Mouse (Mus musculus): Measurements from ENCODE around the gene Lbhd2. TPM values are rescaled to one million over a fixed set of nuclear protein-coding genes. Genes with fewer than 3 reads are reported as not detected.

The Lbhd2 gene
- polyA plus RNA-seq, 1 experiment = not detected

DNA sequence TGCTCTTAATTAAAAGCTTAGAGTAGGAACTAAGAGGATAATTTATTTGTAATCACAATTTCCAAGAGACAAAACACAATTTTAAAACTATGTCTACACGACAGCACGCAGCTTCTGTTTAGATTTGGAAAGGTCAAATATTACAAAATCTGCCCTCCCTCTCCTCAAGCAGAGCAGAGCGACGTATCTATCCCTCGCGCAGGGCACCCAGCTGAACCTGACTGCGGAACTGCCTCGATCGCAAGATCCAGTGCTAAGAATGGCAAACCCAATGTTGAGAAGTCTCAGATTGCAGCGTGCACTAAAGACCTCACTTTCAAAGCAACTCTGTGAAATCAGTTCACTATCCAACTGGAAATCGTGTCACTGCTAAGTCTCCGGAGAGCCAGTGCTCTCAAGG is 31.1 kb upstream of the Lbhd2 start:
- peaks cover 54% of the 10 kb centered on the region for H3K27me3 ChIP-seq (ENCODE audit: control insufficient read depth)
- H3K9me3 ChIP-seq (ENCODE audit: control insufficient read depth, low read length) = no peaks in the 10 kb centered on the region
- no peaks in the 10 kb centered on the region for H3K36me3 ChIP-seq (ENCODE audit: control insufficient read depth)
- peaks cover 21% of the 10 kb centered on the region for H3K4me1 ChIP-seq (ENCODE audit: control insufficient read depth)
- no peak for TF ChIP-seq GATA1 (IDR thresholded peaks at IDR 0.05; ENCODE audit: low read length)
- TF ChIP-seq TAL1 (IDR thresholded peaks at IDR 0.05; ENCODE audit: low read length) = no peak
- H3K4me3 ChIP-seq (replicated peaks) = peak overlapping the region; percentile 12

DNA sequence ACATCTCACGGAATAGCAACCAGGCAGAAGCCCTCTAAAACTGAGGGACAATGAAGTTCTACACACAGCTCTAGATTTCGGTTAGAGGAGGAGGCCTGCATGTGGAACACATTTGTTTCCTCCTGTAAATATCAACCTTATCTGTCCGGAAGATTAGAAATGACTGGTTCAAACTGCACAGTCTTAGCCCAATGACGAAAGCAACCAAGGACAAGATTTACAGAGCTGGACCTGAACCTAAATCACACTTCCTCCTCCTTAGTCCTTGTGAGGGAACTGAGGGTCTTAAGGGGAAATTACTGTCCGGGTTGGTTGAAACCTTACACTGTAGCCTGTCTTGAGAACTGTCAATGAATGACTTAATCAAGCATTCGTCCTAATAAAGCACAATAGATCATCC is 30.6 kb upstream of the Lbhd2 start:
- Histone ChIP-seq H3K36me3 (ENCODE audit: control insufficient read depth) (no peaks in the 10 kb centered on the region), H3K9me3 (ENCODE audit: control insufficient read depth, low read length) (no peaks in the 10 kb centered on the region), H3K4me1 (ENCODE audit: control insufficient read depth) (peaks cover 18% of the 10 kb centered on the region), H3K27me3 (ENCODE audit: control insufficient read depth) (peaks cover 59% of the 10 kb centered on the region), H3K4me3 (replicated peaks) (peak overlapping the region; percentile 12)
- TF ChIP-seq GATA1 (IDR thresholded peaks at IDR 0.05; ENCODE audit: low read length) (no peak), TAL1 (IDR thresholded peaks at IDR 0.05; ENCODE audit: low read length) (no peak)

DNA sequence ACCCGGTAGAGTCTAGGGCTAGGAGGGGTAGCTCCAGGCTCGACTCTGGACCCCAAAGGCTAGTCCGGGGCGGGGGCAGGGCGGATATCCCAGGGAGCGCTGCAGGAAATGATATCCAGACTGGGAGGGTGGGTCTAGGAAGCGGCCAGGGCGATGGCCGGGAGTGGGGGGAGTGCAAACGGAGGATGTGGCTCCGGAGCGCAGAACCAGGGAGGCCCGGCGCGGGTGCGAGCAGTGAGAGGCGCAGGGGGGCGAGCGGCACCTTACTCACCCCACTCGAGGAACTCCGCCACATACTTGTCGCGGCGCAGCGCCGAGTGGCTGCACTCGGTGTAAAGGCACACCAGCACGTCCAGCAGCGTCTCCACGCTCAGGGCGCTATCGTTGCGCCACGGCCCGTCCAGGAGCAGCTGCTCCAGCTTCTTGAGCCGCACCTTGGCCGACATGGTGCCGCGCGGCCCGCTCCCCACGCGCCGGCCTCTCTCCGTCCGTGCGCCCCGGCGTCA is 29.7 kb upstream of the Lbhd2 start:
- Histone ChIP-seq H3K4me3 (replicated peaks) (peak overlapping the region; percentile 69), H3K4me1 (ENCODE audit: control insufficient read depth) (peaks cover 17% of the 10 kb centered on the region), H3K9me3 (ENCODE audit: control insufficient read depth, low read length) (no peaks in the 10 kb centered on the region), H3K36me3 (ENCODE audit: control insufficient read depth) (no peaks in the 10 kb centered on the region), H3K27me3 (ENCODE audit: control insufficient read depth) (peaks cover 66% of the 10 kb centered on the region)
- TF ChIP-seq GATA1 (IDR thresholded peaks at IDR 0.05; ENCODE audit: low read length) (no peak), TAL1 (IDR thresholded peaks at IDR 0.05; ENCODE audit: low read length) (no peak)

DNA sequence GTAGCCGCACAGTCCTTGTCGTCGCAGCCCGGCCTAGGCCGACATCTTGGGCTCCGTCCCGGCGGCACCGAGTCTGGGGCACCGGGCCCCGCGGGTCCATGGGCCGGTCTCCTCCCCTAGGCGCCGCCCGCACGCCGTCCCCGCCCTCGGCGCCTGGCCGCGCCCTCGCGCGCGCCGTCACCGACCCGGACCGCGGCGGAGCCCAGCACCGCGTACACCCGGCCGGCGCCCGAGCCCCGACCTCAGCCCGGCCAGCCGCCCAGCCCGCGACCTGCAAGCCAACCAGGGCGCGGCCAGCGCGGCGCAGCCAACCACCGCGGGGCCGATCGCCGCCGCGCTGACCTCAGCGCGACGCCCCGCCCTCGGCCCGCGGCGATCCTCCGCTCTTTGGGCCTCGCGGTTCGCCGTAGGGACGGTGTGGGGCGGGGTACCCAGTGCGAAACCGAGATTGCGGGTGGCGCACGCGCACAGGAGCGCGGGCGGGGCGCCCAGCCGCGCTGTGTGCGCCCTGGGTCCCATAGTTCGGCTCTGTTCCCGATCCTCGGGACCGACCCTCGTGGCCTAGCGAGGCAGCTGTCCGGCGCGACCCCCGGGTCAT is 29.1 kb upstream of the Lbhd2 start, which contains the start of gene Cdc42bpb:
Gene Cdc42bpb, minus strand, starts transcription at position 343 of the 598 bp plus-strand sequence.
- TF ChIP-seq GATA1 (IDR thresholded peaks at IDR 0.05; ENCODE audit: low read length) = no peak
- no peak for TF ChIP-seq TAL1 (IDR thresholded peaks at IDR 0.05; ENCODE audit: low read length)
- Histone ChIP-seq H3K9me3 (ENCODE audit: control insufficient read depth, low read length) (no peaks in the 10 kb centered on the region), H3K36me3 (ENCODE audit: control insufficient read depth) (no peaks in the 10 kb centered on the region), H3K27me3 (ENCODE audit: control insufficient read depth) (peaks cover 68% of the 10 kb centered on the region), H3K4me3 (replicated peaks) (peak within 1 kb of the TSS; percentile 69), H3K4me1 (ENCODE audit: control insufficient read depth) (peaks cover 17% of the 10 kb centered on the region)

DNA sequence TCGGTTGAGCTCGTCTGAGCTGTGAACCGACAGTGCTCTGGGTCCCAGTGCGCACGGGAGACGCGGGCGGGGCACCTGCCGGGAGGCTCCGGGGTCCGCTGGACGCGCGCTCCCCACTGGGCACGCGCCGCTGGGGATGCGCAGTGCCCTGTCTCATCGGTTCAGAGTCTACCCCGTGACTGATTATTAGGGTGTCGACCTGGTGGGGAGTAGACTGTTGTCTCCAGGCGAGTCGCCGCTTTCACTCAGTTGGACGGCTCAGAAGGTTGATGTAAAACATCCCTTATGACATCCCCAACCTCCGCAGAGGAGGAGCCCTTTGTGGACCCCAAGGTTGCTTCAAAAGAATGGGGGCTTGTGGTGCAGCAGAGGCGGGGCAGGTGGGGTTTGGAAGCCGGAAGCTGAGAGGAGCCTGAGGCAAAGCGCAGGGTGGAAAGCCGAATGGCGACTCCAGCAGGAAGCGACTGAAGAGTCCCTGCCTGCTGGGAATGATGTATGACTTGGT is 28.6 kb upstream of the Lbhd2 start:
- Histone ChIP-seq H3K4me1 (ENCODE audit: control insufficient read depth) (peaks cover 17% of the 10 kb centered on the region), H3K27me3 (ENCODE audit: control insufficient read depth) (peaks cover 71% of the 10 kb centered on the region)
- TF ChIP-seq GATA1 (IDR thresholded peaks at IDR 0.05; ENCODE audit: low read length) (no peak), TAL1 (IDR thresholded peaks at IDR 0.05; ENCODE audit: low read length) (no peak)

DNA sequence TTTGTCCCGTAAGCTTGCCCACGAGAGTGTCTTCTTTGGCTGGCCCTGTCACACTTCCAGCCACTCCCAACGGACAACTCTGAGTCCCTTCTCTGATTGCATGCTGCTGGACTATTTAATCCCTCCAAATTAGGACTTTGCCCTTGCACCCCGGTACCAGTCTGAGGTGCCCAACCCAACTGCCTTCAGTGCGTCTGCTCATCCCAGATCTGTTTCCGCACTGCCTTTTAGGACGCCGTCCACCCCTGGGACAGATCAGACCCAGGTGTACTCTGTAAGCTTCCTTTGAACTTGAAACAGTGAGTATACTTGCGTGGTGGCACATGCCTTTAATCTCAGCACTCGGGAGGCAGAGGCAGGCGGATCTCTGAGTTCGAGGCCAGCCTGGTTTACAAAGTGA is 27.8 kb upstream of the Lbhd2 start:
- no peaks in the 10 kb centered on the region for H3K36me3 ChIP-seq (ENCODE audit: control insufficient read depth)
- peaks cover 17% of the 10 kb centered on the region for H3K4me1 ChIP-seq (ENCODE audit: control insufficient read depth)
- H3K9me3 ChIP-seq (ENCODE audit: control insufficient read depth, low read length) = no peaks in the 10 kb centered on the region
- H3K27me3 ChIP-seq (ENCODE audit: control insufficient read depth) = peaks cover 71% of the 10 kb centered on the region
- H3K4me3 ChIP-seq (replicated peaks) = no peak overlapping the region
- TF ChIP-seq GATA1 (IDR thresholded peaks at IDR 0.05; ENCODE audit: low read length) = no peak
- no peak for TF ChIP-seq TAL1 (IDR thresholded peaks at IDR 0.05; ENCODE audit: low read length)

More for the DNA sequence above, 28.6 kb upstream of the Lbhd2 start:
- H3K4me3 ChIP-seq (replicated peaks) = peak overlapping the region; percentile 69
- H3K36me3 ChIP-seq (ENCODE audit: control insufficient read depth) = no peaks in the 10 kb centered on the region
- no peaks in the 10 kb centered on the region for H3K9me3 ChIP-seq (ENCODE audit: control insufficient read depth, low read length)

DNA sequence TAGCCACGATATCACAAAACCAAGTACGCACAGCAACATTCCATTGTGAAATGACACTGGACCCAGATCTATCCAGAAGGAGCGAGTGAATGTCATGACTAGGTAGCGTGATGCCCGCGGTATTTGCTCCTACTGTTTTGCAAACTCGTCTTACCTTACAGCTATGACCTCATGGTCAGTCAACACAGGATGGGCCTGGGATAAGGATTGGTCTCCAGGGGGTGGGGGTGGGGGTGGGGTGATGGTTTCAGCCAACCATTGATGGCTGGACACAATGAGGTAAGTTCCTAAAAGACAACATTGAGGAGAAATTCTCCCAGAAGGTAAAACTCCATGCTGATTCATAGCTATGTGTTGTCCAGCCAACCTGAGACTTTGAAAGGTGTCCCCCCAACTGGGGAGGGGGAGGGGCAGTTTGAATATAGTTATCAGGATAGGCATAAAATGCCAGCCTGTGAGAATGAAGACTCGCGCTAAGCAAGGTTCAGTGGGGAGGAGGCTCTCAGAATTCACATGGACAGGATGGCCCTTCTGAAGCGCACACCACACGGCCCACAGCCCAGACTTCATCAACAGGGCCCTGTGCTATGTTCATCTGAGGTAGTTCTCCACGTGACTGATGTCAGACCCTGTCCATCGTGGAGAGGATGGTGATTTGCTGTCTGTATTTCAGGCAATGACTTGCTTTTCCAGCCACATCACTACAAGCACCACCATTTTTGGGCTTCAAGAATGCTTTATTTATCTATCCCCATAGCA is 20.5 kb upstream of the Lbhd2 start:
- peaks cover 27% of the 10 kb centered on the region for H3K27me3 ChIP-seq (ENCODE audit: control insufficient read depth)
- no peaks in the 10 kb centered on the region for H3K36me3 ChIP-seq (ENCODE audit: control insufficient read depth)
- TF ChIP-seq GATA1 (IDR thresholded peaks at IDR 0.05; ENCODE audit: low read length) (no peak), TAL1 (IDR thresholded peaks at IDR 0.05; ENCODE audit: low read length) (no peak)
- H3K9me3 ChIP-seq (ENCODE audit: control insufficient read depth, low read length) = no peaks in the 10 kb centered on the region
- H3K4me3 ChIP-seq (replicated peaks) = no peak overlapping the region
- H3K4me1 ChIP-seq (ENCODE audit: control insufficient read depth) = no peaks in the 10 kb centered on the region

DNA sequence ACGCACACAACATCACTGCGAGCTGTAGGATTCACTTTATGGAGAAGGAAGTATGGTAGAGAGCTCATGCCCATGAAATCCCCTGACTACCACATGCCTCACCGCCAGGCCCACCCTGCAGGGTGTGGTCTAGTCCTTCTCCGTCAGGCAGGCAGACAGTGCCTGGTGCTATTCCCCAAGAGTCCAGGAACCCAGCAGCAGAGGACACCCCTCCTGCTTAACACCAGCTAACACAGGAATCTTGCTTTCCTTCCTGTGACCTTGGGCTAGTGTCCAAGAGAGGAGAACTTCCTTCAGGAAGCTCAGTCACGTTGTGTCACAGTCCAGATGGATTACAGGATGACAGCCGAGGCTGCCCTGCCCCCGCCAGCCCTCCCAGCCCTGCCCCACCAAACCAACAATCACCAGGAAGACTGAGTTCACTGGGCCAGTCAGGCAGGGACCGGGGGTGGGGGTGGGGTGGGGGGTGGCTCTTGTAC is 19.9 kb upstream of the Lbhd2 start:
- H3K9me3 ChIP-seq (ENCODE audit: control insufficient read depth, low read length) = no peaks in the 10 kb centered on the region
- H3K27me3 ChIP-seq (ENCODE audit: control insufficient read depth) = peaks cover 21% of the 10 kb centered on the region
- H3K36me3 ChIP-seq (ENCODE audit: control insufficient read depth) = no peaks in the 10 kb centered on the region
- TF ChIP-seq GATA1 (IDR thresholded peaks at IDR 0.05; ENCODE audit: low read length) = no peak
- no peak for TF ChIP-seq TAL1 (IDR thresholded peaks at IDR 0.05; ENCODE audit: low read length)
- H3K4me1 ChIP-seq (ENCODE audit: control insufficient read depth) = no peaks in the 10 kb centered on the region
- no peak overlapping the region for H3K4me3 ChIP-seq (replicated peaks)

DNA sequence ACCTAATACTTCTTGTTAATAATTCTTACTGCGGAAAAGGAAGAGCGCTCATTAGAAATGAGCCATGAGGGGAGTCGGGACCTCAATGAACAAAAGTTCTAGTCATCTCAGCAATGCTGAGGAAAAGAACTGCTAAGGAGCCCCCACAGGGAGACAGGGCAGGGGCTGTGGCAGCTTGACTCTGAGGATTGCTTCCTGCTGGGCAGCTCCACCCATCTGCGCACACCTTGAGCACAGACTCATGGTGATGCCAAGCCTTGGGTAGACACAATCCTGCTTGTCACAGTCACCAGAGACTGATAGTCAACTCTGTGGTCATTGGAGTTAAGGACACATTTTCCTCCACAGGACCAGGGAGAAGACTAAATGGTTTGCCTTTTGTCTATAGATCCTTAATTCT is 19.5 kb upstream of the Lbhd2 start:
- Histone ChIP-seq H3K4me1 (ENCODE audit: control insufficient read depth) (no peaks in the 10 kb centered on the region), H3K9me3 (ENCODE audit: control insufficient read depth, low read length) (no peaks in the 10 kb centered on the region), H3K36me3 (ENCODE audit: control insufficient read depth) (no peaks in the 10 kb centered on the region), H3K4me3 (replicated peaks) (no peak overlapping the region), H3K27me3 (ENCODE audit: control insufficient read depth) (peaks cover 18% of the 10 kb centered on the region)
- TF ChIP-seq GATA1 (IDR thresholded peaks at IDR 0.05; ENCODE audit: low read length) (no peak), TAL1 (IDR thresholded peaks at IDR 0.05; ENCODE audit: low read length) (no peak)
